Mouse (Mus musculus) ES-E14 (cell line): ENCODE data around the gene Vdr. TPM values are rescaled to one million over a fixed set of nuclear protein-coding genes. Genes with fewer than 3 reads are reported as not detected.

ENCODE experiments used
- DNase-seq: peaks from one replicate; pipeline ENCODE4 v3.0.0-alpha.2; 2013; ENCODE audit warnings: low read depth, low spot score
- H3K27ac ChIP-seq: 2 replicates; pipeline ENCODE4 v1.5.1; 2012; ENCODE audit warnings: low read depth, mild to moderate bottlenecking, low read length, moderate library complexity, mixed read lengths; ENCODE audit not compliant: poor library complexity, insufficient read depth, severe bottlenecking
- H3K36me3 ChIP-seq: 2 replicates; pipeline ENCODE4 v1.6.1; 2012; ENCODE audit warnings: mild to moderate bottlenecking, low read length, moderate library complexity, mixed read lengths; ENCODE audit not compliant: control insufficient read depth, poor library complexity, insufficient read depth, severe bottlenecking
- H3K4me1 ChIP-seq, 2 experiments: fragments of 150-350 bp in 1 of 2; sonication (generic) in 1 of 2; 2 replicates each; pipeline ENCODE4 v1.6.1; 2012; ENCODE audit warnings: low read length in 2 of 2, mild to moderate bottlenecking in 1 of 2, mixed read lengths in 1 of 2; ENCODE audit not compliant: control insufficient read depth in 2 of 2, insufficient read depth in 2 of 2, poor library complexity in 1 of 2
- H3K4me3 ChIP-seq, 2 experiments: fragments of 150-350 bp in 1 of 2; sonication (generic) in 1 of 2; 2 replicates each; pipeline ENCODE4 v1.5.1; 2012; ENCODE audit warnings: low read length in 2 of 2, low read depth in 1 of 2, mild to moderate bottlenecking in 1 of 2, mixed read lengths in 1 of 2; ENCODE audit not compliant: insufficient read depth in 1 of 2, poor library complexity in 1 of 2, severe bottlenecking in 1 of 2
- H3K9ac ChIP-seq: 2 replicates; pipeline ENCODE4 v1.6.1; 2012; ENCODE audit warnings: low read depth, mild to moderate bottlenecking, low read length, mixed read lengths; ENCODE audit not compliant: poor library complexity, insufficient read depth, severe bottlenecking
- H3K9me3 ChIP-seq: fragments of 150-350 bp; sonication (generic); 2 replicates; pipeline ENCODE4 v1.6.1; 2012; ENCODE audit warnings: low read depth, mild to moderate bottlenecking, low read length; ENCODE audit not compliant: control insufficient read depth, insufficient read depth
- CHD2 ChIP-seq: IDR thresholded peaks from 2 replicates; pipeline ENCODE4 v1.6.1; 2014; ENCODE audit warnings: mild to moderate bottlenecking, low read depth, low read length, inconsistent platforms
- HCFC1 ChIP-seq: IDR thresholded peaks from 2 replicates; pipeline ENCODE4 v1.6.1; 2012; ENCODE audit warnings: low read length, inconsistent platforms, borderline replicate concordance; ENCODE audit not compliant: insufficient read depth
- MAFK ChIP-seq: IDR thresholded peaks from 2 replicates; pipeline ENCODE4 v1.6.1; 2014; ENCODE audit warnings: mild to moderate bottlenecking, low read depth, low read length, inconsistent platforms; ENCODE audit not compliant: insufficient read depth
- ZC3H11A ChIP-seq: IDR thresholded peaks from 2 replicates; pipeline ENCODE4 v1.6.1; 2012; ENCODE audit warnings: low read depth, mild to moderate bottlenecking, inconsistent platforms, low read length, borderline replicate concordance
- ZNF384 ChIP-seq: IDR thresholded peaks from 2 replicates; pipeline ENCODE4 v1.6.1; 2012; ENCODE audit warnings: low read depth, low read length, inconsistent platforms
- in situ Hi-C, 2 experiments: fragments of 600-800 bp; cut with MboI; formaldehyde crosslinking; loops; one replicate each; pipeline ENCODE4 v1.15.1; 2025; ENCODE audit warnings: low sequenced_read_pairs in 2 of 2, inconsistent platforms in 1 of 2; ENCODE audit not compliant: unreplicated experiment in 2 of 2
- total RNA-seq: library from RNA; depleted of rRNA; stranded (reverse); fragments of 300-350 nt; gene quantifications from 2 replicates; pipeline ENCODE4 v1.2.3, GENCODE M21; 2012; rRNA removed

Vdr gene
- total RNA-seq = 0.11 and 0.22 TPM in 2 replicates

DNA sequence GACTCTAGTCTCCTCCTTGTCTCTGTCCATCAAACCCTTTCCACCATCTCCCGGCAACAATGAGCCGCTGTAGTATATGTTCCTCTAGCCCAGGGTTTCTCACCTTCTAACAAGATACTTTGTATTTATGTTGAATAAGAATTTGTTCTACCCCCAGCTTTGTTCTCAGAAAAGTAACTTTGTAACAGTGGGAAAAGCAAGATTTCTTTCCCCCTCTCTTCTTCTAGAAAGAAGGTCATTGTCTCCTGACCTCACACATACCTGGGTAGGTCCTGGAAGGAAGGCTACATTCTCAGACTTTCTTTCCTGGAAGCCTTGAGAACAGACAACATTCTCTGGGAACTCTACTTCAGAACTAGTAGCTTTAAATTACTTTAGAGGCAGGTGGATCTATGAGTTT, at the start of gene Vdr:
TSS of gene Vdr (minus strand) at position 101 of the 400 bp plus-strand sequence.
- H3K27ac ChIP-seq = no peak within 1 kb of the TSS
- no peaks in the 10 kb centered on the region for H3K36me3 ChIP-seq
- no peak for DNase-seq
- H3K4me1 ChIP-seq = no peaks in the 10 kb centered on the region; a peak in 1 of 4 replicates
- in situ Hi-C loops = no loop called here
- no peak for TF ChIP-seq ZC3H11A
- H3K9ac ChIP-seq = no peak within 1 kb of the TSS
- no peak within 1 kb of the TSS for H3K4me3 ChIP-seq
- H3K9me3 ChIP-seq = no peaks in the 10 kb centered on the region

GRCm38 (mm10) chr15:97956416-97956815, 46.0 kb upstream of the Vdr start:
- H3K27ac ChIP-seq = no peak overlapping the region
- in situ Hi-C loops = no loop called here

DNA sequence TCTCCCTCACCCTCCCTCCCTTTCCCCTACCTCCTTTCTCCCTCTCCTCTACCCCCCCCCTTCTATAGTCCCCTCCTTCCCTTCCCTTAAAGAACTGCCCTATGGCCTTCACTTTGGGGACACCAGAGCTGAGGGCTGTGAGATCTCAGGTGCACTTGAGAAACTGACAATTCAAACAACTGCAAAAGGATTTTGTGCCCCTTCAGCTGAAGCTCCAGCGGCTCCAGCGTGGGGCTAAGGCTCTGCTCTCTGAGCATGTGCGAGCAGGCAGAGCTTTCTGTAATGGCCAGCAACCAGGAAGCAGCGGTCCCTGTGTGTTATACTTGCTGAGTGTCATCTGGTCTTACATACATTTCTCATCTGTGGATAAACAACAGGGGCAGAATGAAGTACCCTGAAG, 45.3 kb upstream of the Vdr start:
- no peaks in the 10 kb centered on the region; a peak in 1 of 4 replicates for H3K4me1 ChIP-seq
- in situ Hi-C loops = no loop called here
- H3K36me3 ChIP-seq = no peaks in the 10 kb centered on the region
- H3K9ac ChIP-seq = no peak overlapping the region
- no peak for DNase-seq
- H3K4me3 ChIP-seq = no peak overlapping the region
- H3K9me3 ChIP-seq = no peaks in the 10 kb centered on the region
- H3K27ac ChIP-seq = no peak overlapping the region
- no peak for TF ChIP-seq ZC3H11A
- no peak for TF ChIP-seq HCFC1
- no peak for TF ChIP-seq CHD2
- no peak for TF ChIP-seq ZNF384
- TF ChIP-seq MAFK = no peak

More at GRCm38 (mm10) chr15:97956416-97956815, 46.0 kb upstream of the Vdr start:
- Histone ChIP-seq H3K4me1 (no peaks in the 10 kb centered on the region; a peak in 1 of 4 replicates), H3K9ac (no peak overlapping the region), H3K4me3 (no peak overlapping the region), H3K36me3 (no peaks in the 10 kb centered on the region), H3K9me3 (no peaks in the 10 kb centered on the region)
- DNase-seq = no peak
- TF ChIP-seq MAFK (no peak), ZNF384 (no peak), ZC3H11A (no peak), CHD2 (no peak), HCFC1 (no peak)

GRCm38 (mm10) chr15:97955286-97955685, 44.9 kb upstream of the Vdr start:
- DNase-seq = no peak
- no peaks in the 10 kb centered on the region for H3K36me3 ChIP-seq
- TF ChIP-seq MAFK (no peak), CHD2 (no peak), HCFC1 (no peak), ZNF384 (no peak), ZC3H11A (no peak)
- no peaks in the 10 kb centered on the region; a peak in 1 of 4 replicates for H3K4me1 ChIP-seq
- no peak overlapping the region for H3K27ac ChIP-seq
- in situ Hi-C loops = no loop called here
- no peak overlapping the region for H3K4me3 ChIP-seq
- H3K9me3 ChIP-seq = no peaks in the 10 kb centered on the region
- no peak overlapping the region for H3K9ac ChIP-seq

GRCm38 (mm10) chr15:97954671-97955070, 44.2 kb upstream of the Vdr start:
- H3K4me3 ChIP-seq = no peak overlapping the region
- no peak for DNase-seq
- H3K9me3 ChIP-seq = no peaks in the 10 kb centered on the region
- in situ Hi-C loops = no loop called here
- no peaks in the 10 kb centered on the region for H3K36me3 ChIP-seq
- no peak overlapping the region for H3K27ac ChIP-seq
- TF ChIP-seq CHD2 = no peak
- no peak for TF ChIP-seq HCFC1
- TF ChIP-seq ZC3H11A = no peak
- no peak for TF ChIP-seq ZNF384
- no peak for TF ChIP-seq MAFK
- no peaks in the 10 kb centered on the region; a peak in 1 of 4 replicates for H3K4me1 ChIP-seq
- no peak overlapping the region for H3K9ac ChIP-seq
